Mouse (Mus musculus): ENCODE data around the gene Hipk4.

Gene Hipk4

DNA sequence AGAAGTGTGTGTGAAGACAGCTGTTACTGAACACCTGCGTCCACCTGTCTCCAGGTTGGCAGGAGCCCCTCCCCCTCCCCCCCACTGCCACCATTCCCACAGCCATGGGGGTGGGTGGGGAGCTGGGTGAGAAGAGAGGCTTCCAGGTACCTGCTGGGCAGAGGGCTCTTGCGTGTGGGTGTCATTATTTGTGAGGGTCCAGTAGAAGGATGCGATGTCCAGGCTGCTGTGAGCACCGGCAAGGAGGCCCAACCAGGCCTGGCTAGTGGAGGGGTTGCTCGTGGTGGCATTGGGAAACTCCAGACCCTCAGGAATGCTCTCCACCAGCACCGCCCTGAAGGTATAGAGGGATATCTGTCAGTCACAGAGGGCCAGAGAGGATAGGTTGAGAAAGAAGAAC is 17.9 kb downstream of the Hipk4 start:
- no peak for DNase-seq

DNA sequence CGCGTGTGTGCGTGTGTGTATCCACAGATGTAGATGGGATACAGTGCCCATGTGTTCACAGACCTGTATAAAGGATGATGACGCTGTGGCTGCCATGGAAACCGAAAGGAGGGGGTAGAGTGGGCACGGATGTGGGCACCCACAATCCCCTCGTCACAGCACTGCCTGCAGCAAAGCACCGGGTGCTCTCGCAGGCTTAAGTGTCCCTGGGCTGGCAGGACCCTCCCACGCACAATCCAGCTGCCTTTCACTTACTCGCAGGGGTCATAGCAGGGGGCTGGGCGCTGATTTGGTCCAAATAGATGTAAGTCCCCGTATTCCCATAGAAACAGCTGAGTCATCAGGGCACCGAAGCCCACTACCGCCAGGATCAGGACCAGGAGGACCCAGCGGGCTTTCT is 18.4 kb downstream of the Hipk4 start:
- peak; percentile 95 for DNase-seq

DNA sequence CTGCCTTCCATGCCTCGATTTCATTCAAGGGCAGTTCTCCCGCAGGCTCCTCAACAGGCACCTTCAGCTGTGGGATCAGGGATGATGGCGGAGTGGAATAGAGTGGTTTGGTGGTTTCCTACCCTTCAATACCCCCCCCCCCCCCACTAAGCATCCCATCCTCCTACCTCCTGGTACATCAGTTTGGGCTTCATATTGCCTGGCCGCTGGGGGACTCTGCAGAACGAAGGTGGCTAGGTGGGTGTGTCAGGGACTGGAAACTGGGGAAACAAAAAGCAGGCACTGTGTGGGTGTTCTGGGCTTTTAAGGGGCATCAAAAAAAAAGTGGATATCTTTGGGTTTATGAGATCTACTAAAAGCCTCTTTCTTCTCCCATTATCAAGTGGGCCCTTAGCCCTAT is 18.9 kb downstream of the Hipk4 start:
- no peak for DNase-seq

DNA sequence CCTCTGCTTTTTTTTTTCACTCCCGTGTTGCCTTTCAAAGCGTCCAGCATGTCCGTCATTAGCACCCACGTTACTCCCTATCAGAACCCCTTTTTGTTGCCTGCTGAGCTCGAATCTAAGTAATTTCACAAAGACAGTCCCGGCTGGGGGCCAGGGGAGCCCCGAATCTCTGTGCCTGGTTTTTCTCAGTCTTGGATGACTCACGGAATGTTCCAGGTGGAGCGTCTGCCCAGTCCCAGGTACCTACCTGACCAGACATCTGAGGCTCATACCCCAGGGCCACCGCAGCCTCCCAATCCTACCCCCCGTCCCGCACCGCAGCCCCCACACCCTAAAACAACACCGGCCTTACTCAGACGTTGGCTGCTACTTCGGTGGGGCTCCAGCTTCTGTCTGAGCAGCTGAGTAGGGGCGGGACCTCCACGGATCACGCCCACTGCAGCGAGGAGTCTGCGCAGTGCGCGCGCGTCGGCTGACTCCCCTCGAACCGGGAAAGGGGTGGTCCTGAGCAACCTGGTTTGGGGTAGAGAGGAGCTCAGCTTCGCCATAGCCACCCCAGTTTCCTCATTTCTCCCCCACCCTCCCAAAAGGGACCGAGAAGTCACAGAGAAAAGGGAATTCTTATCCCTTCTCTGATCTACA is 19.4 kb downstream of the Hipk4 start:
- peak; percentile 96 for DNase-seq

DNA sequence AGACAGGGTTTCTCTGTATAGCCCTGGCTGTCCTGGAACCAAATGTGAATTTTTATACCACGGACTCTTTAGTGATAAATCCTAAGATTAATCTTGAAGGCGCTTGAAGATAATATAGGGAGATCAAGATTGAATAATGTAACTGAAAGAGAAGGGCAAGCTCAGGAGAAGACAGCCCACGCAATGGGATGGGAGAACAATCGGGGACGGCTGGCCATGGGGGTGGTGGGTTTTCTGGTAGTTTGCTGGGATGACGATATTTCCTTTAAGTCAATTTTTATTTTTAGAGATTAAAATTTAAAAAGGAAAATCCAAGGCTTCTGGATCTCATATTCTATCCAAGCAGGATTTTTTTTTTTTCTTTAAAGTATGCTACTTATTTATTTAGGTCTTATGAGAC is 20.0 kb downstream of the Hipk4 start:
- no peak for DNase-seq

DNA sequence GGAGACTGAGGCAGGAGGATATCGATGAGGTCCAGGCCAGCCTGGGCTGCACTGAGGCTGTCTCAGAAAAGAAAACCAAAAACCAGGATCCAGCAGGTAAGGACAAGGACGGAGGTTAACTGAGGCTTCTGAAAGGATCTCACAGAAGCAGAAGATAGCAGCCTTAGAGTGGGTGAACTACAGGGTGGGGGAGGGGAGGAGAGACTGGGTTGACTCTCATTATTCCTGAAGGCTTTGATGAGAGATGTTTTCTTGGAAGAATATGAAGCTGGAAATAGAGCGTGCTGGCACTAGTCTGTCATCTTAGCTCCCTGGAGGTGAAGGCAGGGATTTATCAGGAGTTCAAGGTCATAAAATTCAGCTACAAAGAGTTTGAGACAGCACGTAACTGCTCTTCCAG is 20.8 kb downstream of the Hipk4 start:
- no peak for DNase-seq

DNA sequence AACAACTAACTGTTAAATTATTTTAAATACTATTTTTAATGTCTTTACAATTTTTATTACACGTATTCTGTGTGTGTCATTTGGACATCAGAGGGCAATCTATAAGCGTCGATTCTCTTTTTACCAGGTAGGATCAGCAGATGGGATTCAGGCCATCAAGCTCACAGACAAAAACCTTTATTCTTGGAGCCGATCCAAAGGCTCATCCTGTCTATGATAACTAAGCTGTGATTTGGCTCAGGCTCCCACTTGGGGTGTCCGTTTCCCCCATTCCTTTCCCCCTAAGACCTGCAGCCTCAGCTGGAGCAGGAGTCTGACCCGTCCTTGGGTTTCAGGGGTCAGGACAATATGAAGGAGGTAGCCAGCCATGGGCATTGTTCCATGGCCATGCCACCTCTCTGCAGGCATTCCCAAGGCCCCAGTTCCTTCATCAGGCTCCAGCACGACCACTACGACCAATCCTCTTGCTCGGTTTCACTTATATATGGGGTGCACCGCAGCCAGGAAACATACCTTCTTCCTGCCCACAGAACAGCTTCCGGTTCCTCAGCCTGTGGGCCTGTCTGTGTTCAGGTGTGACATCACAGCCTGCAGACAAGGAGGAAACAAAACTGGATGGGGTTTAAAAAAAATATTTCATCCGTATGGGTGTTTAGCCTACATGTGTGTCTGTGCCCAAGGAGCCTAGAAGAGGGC is 21.8 kb downstream of the Hipk4 start:
- peak; percentile 80 for DNase-seq

DNA sequence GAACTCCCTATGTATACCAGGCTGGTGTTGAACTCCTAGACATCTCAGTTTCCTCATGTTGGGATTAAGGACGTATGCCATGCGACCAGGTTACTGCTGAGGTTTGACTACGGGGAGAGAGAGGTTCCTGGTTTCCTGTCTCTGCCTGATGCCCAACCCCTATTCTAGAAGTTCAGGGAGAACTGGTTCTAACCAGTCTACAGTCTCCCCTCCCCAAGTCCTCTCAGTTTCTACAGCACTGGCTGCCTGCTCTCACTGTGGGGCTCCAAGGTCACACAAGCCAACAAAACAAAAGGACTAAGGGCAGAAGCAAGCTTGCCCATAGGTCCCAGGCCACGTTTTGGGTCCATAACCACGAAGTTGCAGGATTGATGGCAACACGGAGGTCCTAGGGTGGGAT is 26.5 kb downstream of the Hipk4 start:
- no peak for DNase-seq

DNA sequence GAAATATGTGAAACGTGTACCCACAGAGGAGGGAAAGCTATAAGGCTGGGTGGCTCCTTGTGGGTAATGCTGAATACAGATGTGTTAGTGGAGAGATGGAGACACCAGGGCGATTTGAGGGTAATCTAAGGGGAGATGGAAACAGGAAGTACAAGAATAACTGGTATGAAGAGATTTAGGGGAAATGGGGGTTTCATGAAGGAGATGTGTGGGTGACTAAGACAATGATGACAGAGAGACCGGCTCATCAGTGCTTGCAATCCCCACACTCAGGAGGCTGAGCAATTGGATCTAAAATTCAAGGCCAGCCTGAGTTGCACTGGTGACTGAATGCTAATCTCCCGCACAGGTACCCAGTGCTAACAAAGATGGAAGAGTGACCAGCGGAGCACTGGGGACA is 29.0 kb downstream of the Hipk4 start:
- no peak for DNase-seq

DNA sequence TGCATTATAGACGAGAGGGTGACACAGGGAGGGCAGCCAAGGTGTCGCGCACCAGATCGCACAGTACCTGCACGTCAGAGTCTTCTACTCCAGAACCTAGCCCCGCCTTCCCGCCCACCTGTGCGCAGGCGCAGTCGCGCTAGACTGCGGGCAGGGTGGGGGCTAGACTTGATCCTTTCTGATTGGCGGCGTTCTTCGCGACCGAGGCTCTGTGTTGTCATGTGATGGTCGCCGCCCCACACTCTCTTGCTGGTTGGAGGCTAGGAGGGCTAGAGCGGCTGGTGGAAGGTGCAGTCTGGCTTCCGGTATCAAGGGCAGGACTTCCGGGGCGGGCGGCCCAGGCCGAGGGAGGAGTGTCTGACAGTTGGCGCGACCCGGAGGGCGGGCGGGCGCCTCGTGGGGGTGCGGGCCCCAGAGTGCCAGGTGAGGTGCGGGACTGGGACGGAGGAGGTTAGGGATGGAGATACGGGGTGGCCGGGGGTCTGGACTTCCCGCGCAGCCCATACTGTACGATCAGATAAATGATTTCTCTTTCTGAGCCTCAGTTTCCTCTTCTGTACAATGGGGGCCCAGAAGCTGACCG is 30.0 kb downstream of the Hipk4 start, which contains the start of the genes Pld3 and 2310022A10Rik:
Gene Pld3, minus strand, starts transcription at position 288 of the 583 bp plus-strand sequence.
Gene 2310022A10Rik, plus strand, starts transcription at position 303 of the 583 bp plus-strand sequence.
- peak; percentile 95 for DNase-seq

DNA sequence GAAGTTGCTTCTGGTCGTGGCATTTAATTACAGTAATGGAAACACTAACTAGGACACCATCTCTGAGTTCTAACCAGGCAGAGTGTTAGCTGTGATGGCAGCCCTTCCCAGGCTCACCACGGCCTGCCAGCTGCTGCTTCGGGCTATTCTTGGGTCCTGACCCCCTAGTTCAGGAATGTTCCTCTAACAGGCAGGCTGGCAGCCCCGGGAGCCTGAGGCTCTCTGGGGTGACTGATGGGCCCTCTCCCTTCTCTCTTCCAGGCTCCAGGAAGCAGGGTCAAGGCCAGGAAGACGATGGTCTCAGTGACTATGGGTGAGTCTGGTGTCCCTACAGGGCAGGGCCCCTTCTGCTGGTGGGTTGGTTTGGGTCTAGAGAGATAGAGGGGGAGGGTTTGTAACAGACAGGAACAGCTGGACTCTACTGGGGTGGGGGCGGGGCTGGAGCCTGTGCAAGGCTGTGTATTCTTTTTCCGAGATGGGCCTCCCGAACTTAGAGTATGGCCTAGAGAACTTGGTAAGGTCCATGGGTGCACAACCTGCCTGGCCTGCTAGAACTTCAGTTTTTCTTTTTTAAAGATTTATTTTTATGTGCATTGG is 37.3 kb downstream of the Hipk4 start:
- no peak for DNase-seq

DNA sequence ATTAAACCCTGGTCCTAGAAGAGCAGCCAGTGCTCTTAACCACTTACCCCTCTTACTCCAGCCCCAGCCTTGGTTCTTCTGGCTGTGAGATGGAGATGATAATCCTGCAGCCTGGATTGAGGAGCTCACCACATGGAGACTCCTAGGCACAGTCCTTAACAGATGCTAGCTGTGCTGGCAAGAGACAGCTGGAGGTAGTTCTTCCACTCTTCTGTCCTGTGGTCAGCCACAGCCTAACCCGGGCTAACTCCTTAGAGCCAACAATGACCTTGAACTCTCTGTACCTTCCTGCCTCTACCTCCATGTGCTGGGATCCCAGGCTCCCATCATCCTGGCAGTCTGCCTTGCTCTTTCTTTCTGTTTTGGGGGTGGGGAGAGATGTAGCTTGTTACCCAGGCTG is 37.9 kb downstream of the Hipk4 start:
- DNase-seq = no peak

DNA sequence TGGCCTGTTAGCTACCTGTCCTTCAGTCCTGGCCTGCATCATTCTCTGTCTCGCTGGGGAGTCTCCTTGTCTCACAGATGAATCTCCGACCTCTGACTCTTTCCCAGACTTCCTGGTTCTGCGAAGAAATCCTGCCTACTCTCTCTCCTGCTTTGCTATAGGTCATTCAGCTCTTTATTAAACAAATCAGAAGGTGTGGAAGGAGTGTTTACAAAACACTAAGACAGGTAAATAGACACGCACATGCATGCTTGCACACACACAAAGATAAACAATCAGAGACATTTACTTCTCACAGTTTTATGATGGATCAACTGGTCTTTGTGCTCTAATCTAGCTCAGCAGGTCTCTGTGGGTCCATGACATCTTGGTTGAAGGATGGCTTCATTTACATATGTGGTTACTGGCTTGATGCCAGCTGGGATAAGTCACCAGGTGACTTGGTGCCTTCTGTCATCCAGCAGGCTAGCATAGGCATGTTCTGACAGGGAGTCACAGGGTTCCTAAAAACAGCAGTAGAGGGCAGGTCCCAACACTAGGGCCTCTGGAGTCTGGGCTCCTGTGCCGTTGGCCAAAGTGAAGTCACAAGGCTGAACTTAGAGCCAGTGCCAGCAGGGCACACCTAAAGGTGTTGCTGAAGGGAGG is 46.6 kb downstream of the Hipk4 start:
- no peak for DNase-seq

DNA sequence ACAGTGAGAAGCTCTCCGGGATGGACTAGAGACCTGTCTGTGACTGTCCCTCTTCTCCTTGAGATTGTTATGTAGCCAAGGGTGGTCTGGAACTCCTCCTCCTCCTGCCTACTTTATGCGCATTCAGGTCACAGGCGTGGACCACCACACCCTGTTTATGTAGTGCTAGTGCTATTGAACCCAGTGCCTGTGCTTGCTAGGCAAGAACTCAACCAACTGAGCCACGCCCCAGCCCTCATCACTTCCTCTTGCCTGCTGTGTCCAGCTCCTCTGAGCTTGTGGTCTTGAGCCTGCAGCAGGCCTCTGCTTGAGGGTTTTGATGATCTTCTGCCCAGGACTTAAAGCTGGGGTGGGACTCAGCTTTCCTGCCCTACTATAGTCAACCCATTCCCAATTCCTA is 49.1 kb downstream of the Hipk4 start:
- DNase-seq = no peak

DNA sequence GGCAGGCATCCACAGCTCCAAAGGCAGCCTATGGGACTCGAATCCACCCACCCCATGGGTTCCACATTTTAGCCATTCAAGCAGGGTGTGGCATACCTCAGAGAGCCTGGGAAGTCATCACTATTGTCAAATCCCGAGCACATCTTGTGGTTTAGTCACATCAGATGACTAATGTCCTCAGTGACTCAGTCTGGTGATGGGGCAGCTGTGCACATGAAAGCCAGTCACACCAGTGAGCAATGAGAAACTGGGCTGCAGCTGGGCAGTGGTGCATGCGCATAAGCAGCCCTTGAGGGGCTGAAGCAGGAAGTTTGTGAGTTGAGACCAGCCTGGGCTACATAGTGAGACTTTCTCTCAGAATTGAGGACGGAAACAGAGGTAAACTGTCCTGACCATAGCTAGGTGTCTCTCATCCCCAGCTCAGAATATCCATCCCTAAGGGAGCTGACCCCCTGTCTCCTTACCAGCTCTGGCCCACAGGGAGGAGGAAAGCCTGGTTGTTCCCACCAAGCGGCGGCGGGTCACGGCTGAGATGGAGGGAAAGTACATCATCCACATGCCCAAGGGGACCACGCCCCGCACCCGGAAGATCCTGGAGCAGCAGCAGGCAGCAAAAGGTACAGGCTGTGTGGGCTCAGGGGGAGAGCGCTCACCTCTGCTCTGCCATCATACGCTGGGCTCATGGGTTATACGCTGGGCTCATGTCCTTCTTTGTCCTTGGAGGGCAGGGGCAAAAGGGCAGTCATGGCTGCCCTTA is 51.2 kb downstream of the Hipk4 start:
- DNase-seq = no peak

DNA sequence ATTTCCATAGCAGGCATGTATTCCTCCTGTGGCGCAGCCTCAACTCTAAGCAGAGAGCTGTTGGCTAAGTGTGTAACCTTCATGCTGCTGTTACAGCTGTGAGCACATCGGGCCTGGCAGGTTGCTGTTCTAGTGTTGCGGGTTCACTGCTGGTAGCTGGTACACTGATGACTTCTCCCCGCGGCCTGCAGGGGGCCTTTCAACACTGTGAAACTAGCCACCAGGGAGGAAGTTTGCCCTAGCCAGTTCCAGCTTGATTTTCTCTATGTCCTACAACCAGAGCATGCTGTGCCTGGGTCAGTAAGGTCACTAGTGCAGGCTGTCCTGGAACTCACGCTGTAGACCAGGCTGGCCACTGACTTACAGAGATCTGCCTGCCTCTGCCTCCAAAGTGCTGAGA is 53.8 kb downstream of the Hipk4 start:
- DNase-seq = peak; percentile 62

DNA sequence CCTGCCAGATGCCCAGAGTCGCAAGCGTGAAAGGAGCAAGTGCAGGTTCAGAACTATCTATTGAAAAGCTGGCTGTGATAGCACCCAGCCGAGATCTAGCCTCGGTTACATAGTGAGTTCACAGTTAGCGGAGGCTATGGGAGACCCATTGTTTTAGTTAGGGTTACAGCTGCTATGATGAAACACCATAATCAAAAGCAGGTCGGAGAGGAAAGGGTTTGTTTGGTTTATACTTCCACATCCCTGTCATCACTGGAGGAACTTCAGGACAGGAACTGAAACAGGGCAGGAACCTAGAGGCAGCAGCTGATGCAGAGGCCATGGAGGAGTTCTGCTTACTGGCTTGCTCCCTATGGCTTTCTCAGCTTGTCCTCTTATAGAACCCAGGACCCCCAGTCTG is 54.5 kb downstream of the Hipk4 start:
- DNase-seq = no peak

DNA sequence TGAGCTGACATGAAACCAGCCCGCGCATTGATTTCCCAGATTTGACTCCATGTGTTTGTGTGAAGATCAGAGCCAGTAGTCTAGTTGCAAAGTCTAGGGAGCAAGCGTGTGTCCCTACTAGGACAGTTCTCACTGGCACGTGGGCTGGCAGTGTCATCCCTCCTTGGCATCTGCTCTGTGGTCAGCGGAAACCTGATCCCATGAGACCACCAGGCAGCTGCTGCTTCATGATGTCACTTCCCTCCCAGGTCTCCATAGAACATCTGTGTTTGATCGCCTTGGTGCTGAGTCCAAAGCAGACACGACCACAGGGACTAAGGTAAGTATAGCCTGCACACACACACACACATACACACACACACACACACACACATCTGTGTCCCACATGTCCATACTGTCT is 55.4 kb downstream of the Hipk4 start:
- DNase-seq = no peak

DNA sequence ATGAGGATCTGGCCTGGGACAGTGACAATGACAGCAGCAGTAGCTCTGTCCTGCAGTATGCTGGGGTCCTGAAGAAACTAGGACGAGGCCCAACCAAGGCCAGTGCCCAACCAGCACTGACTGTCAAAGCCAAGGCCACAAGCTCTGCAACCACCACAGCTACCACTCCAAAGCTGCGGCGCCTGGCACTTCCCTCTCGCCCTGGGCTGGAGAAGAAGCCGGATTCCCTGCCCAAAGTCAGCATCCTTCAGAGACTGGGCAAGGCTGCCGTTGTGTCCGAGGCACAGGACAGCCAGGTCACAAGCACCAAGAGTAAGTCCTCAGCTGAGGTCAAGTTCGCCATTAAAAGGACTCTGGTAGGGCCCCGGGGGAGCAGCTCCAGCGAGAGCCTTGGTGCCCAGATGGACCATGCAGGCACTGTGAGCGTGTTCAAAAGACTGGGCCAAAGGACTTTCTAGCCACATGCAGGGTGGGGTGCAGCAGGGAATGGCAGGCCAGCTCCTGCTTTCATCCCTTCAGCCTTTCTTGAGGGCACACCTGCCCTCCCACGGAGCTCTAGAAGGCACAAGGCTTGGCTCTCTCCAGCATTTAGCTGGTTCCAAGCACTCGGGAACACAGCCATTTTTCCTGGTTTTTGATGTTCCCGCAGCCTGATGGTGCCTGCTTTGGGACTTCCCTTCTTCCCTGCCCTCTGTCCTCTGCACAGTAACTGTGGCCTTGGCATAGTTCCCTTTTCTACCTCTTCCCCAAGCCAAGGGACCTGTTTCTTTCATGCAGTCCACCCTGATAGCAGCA is 57.5 kb downstream of the Hipk4 start:
- DNase-seq = no peak
